Mouse (Mus musculus): ENCODE measurements around the gene Ppat. TPM values are rescaled to one million over a fixed set of nuclear protein-coding genes. Genes with fewer than 3 reads are reported as not detected.
"Not testable (repeated sequence)": the region's sequence is repeated elsewhere in the genome, so short reads cannot be mapped to it uniquely, and the experiment has no call there.

Ppat gene
- polyA plus RNA-seq, 1 experiment from 2014 or later, result 63.7 TPM

DNA sequence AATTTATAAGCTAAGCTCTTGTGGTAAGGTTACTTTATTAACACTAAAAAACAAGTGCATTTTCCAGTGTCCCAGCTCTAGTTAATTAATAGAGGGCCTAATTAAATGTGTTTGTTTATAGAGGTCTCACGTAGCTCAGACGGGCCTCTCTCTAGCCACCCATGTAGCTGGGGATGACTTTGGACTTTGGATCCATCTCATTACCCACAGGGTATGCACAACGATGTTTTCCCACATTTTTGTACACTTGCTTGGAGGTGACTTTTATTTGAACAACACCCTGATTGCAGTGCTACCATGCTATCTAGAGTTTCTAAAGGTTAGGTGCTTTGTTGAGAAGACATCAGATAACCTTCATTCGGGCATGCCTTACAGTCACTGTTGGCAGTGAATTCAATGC, 8.9 kb downstream of the Ppat start:
- 92% methylated on average over 4 of the region's 4 CpGs for WGBS
- H3K27me3 ChIP-seq (ENCODE audit: poor library complexity, severe bottlenecking), result no peaks in the 10 kb centered on the region
- DNase-seq (ENCODE audit: extremely low spot score, low spot score), result no peak
- peaks cover 71% of the 10 kb centered on the region for H3K36me3 ChIP-seq (replicated peaks)
- peaks cover 7% of the 10 kb centered on the region; the same call in 1 of the 2 replicates for H3K4me1 ChIP-seq
- peaks cover 20% of the 10 kb centered on the region for H3K9me3 ChIP-seq
- no peak overlapping the region for H3K27ac ChIP-seq
- H3K4me3 ChIP-seq, result no peak overlapping the region

- peaks cover 20% of the 10 kb centered on the region for H3K9me3 ChIP-seq
- H3K27ac ChIP-seq, result no peak overlapping the region
- no peak overlapping the region for H3K4me3 ChIP-seq
- no peak for DNase-seq (ENCODE audit: extremely low spot score, low spot score)
- peaks cover 66% of the 10 kb centered on the region for H3K36me3 ChIP-seq (replicated peaks)
- peaks cover 7% of the 10 kb centered on the region; the same call in 1 of the 2 replicates for H3K4me1 ChIP-seq
- no peaks in the 10 kb centered on the region for H3K27me3 ChIP-seq (ENCODE audit: poor library complexity, severe bottlenecking)
- WGBS, result 90% methylated on average over 4 of the region's 4 CpGs
These were observed 9.4 kb downstream of the Ppat start for GRCm38 (mm10) chr5:76941975-76942374.

DNA sequence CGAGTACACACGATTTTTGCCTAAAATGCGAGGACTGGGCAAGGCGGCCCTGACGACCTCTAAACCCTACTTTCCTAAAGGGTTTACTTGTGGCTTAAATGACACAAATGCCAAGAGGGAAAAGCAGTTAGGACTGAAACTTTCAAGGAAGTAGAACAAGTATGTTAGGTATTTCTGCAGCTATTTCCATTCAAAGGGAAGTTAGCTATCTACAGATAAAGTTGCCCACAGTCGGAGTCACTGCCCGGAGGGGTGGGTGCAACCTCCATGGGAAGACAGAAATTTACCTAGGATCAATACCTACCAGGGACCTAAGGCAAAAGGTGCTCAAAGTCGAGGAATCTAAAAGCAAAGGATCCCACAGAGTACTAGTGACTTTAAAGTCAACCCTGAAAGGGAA, 11.7 kb downstream of the Ppat start:
- H3K27ac ChIP-seq, result no peak overlapping the region
- 95% methylated on average over 8 of the region's 8 CpGs for WGBS
- DNase-seq (ENCODE audit: extremely low spot score, low spot score), result no peak
- H3K27me3 ChIP-seq (ENCODE audit: poor library complexity, severe bottlenecking), result no peaks in the 10 kb centered on the region
- H3K4me3 ChIP-seq, result no peak overlapping the region
- H3K36me3 ChIP-seq (replicated peaks), result peaks cover 49% of the 10 kb centered on the region
- peaks cover 20% of the 10 kb centered on the region for H3K9me3 ChIP-seq
- no peaks in the 10 kb centered on the region for H3K4me1 ChIP-seq

DNA sequence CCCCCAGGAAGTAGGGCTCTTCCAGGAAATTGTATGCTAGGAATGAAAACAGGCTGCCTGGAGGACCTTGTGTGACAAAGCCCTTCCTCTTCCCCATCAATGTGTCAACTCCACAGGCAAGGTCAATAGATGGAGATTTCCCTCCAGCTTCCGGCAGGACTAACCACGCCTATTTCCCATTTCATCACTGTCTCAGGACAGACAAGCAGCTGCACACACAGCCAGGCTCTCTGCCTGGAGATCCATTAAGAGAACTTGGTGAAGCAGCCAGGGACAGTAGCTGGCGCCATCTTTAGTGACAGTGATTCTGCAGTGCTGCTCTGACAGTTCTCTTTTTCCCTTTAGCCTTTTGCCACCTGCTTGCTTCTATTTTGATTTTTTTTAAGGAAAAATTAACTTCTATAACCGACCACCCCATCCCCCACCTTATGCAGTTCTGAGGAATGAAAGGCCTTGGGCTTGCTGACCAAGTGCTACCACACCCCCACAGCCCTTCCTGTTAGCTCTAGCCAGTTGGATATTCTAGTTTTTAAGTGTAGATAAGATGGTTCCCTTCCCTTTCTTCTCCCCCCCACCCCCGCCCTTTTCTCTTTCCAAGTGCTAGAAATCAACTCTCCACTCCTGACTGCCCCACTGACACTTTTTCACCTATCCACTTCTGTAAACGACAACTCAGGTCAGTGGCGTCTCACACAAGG, 22.0 kb downstream of the Ppat start:
- Histone ChIP-seq H3K36me3 (replicated peaks) (peaks cover 59% of the 10 kb centered on the region), H3K27ac (no peak overlapping the region), H3K27me3 (ENCODE audit: poor library complexity, severe bottlenecking) (no peaks in the 10 kb centered on the region), H3K4me1 (0 out of 2 replicates have a peak, but pooled peaks cover 2% of the 10 kb centered on the region), H3K9me3 (peaks cover 38% of the 10 kb centered on the region), H3K4me3 (no peak overlapping the region)
- DNase-seq (ENCODE audit: extremely low spot score, low spot score), result no peak
- WGBS, result 87% methylated on average over 7 of the region's 7 CpGs

GRCm38 (mm10) chr5:76928124-76928832, 23.1 kb downstream of the Ppat start:
- Histone ChIP-seq H3K4me3 (no peak overlapping the region), H3K27ac (no peak overlapping the region; the same call in 1 of the 2 replicates), H3K9me3 (peaks cover 38% of the 10 kb centered on the region), H3K36me3 (replicated peaks) (peaks cover 69% of the 10 kb centered on the region), H3K27me3 (ENCODE audit: poor library complexity, severe bottlenecking) (no peaks in the 10 kb centered on the region), H3K4me1 (0 out of 2 replicates have a peak, but pooled peaks cover 2% of the 10 kb centered on the region)
- no peak for DNase-seq (ENCODE audit: extremely low spot score, low spot score)
- WGBS, result 83% methylated on average over 16 of the region's 16 CpGs

GRCm38 (mm10) chr5:76924296-76924695, 27.1 kb downstream of the Ppat start:
- WGBS, result 76% methylated on average over 1 of the region's 1 CpGs
- Histone ChIP-seq H3K27ac (no peak overlapping the region), H3K36me3 (replicated peaks) (peaks cover 99% of the 10 kb centered on the region), H3K4me3 (no peak overlapping the region), H3K27me3 (ENCODE audit: poor library complexity, severe bottlenecking) (no peaks in the 10 kb centered on the region), H3K4me1 (0 out of 2 replicates have a peak, but pooled peaks cover 2% of the 10 kb centered on the region), H3K9me3 (peaks cover 30% of the 10 kb centered on the region)
- DNase-seq (ENCODE audit: extremely low spot score, low spot score), result no peak

- Histone ChIP-seq H3K4me3 (no peak overlapping the region), H3K4me1 (0 out of 2 replicates have a peak, but pooled peaks cover under 1% of the 10 kb centered on the region), H3K27me3 (ENCODE audit: poor library complexity, severe bottlenecking) (no peaks in the 10 kb centered on the region), H3K9me3 (peaks cover 25% of the 10 kb centered on the region), H3K27ac (no peak overlapping the region), H3K36me3 (replicated peaks) (peaks cover 100% of the 10 kb centered on the region)
- no peak for DNase-seq (ENCODE audit: extremely low spot score, low spot score)
- 95% methylated on average over 13 of the region's 13 CpGs for WGBS
These were observed 27.9 kb downstream of the Ppat start for GRCm38 (mm10) chr5:76923428-76923827.

GRCm38 (mm10) chr5:76922833-76923232, 28.5 kb downstream of the Ppat start:
- no peak overlapping the region for H3K4me3 ChIP-seq
- H3K27me3 ChIP-seq (ENCODE audit: poor library complexity, severe bottlenecking), result no peaks in the 10 kb centered on the region
- DNase-seq (ENCODE audit: extremely low spot score, low spot score), result no peak
- WGBS, result 91% methylated on average over 4 of the region's 4 CpGs
- H3K9me3 ChIP-seq, result peaks cover 19% of the 10 kb centered on the region
- H3K4me1 ChIP-seq, result no peaks in the 10 kb centered on the region
- no peak overlapping the region for H3K27ac ChIP-seq
- H3K36me3 ChIP-seq (replicated peaks), result peaks cover 100% of the 10 kb centered on the region

- not testable (repeated sequence) for H3K27me3 ChIP-seq (ENCODE audit: poor library complexity, severe bottlenecking); DNase-seq (ENCODE audit: extremely low spot score, low spot score); H3K9me3 ChIP-seq; H3K4me3 ChIP-seq; H3K27ac ChIP-seq; H3K4me1 ChIP-seq
- WGBS, result 89% methylated on average over 5 of the region's 5 CpGs
- H3K36me3 ChIP-seq (replicated peaks), result peaks cover 70% of the 10 kb centered on the region
These were observed 38.9 kb downstream of the Ppat start for GRCm38 (mm10) chr5:76912522-76912921.

DNA sequence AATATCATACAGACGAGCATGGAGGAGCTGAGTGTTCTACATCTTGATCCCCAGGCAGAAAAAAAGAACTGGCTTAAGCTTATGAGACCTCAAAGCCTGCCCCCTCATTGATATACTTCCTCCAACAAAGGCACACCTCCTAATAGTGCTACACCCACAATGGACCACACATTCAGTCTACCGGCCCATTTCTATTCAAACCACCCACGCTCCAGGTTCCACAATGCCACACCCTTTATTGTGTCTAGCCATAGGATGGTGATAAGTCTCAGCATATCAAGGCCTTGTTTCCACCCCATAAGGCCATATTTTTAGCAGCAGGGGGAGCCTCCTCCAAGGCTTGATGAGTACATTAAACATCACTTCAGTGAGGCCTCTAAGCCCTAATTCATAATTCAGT, 40.6 kb downstream of the Ppat start:
- H3K4me3 ChIP-seq, result no peak overlapping the region
- H3K36me3 ChIP-seq (replicated peaks), result peaks cover 54% of the 10 kb centered on the region
- H3K27me3 ChIP-seq (ENCODE audit: poor library complexity, severe bottlenecking), result no peaks in the 10 kb centered on the region
- no peak overlapping the region for H3K27ac ChIP-seq
- 88% methylated on average over 3 of the region's 3 CpGs for WGBS
- no peaks in the 10 kb centered on the region for H3K9me3 ChIP-seq
- peaks cover 6% of the 10 kb centered on the region for H3K4me1 ChIP-seq
- DNase-seq (ENCODE audit: extremely low spot score, low spot score), result no peak

- 42% methylated on average over 3 of the region's 3 CpGs for WGBS
- peak overlapping the region; percentile 91 for H3K27ac ChIP-seq
These were observed 45.3 kb downstream of the Ppat start for GRCm38 (mm10) chr5:76906155-76906499.

GRCm38 (mm10) chr5:76905405-76906154, 45.8 kb downstream of the Ppat start, which contains the start of gene Aasdh:
Gene Aasdh (minus strand): TSS chr5:76905514.
- WGBS, result under 1% methylated on average over 47 of the region's 47 CpGs

More at GRCm38 (mm10) chr5:76906155-76906499, 45.3 kb downstream of the Ppat start:
- Histone ChIP-seq H3K27me3 (ENCODE audit: poor library complexity, severe bottlenecking) (no peaks in the 10 kb centered on the region), H3K9me3 (no peaks in the 10 kb centered on the region), H3K4me3 (peak overlapping the region; percentile 79), H3K4me1 (peaks cover 13% of the 10 kb centered on the region), H3K36me3 (replicated peaks) (peaks cover 16% of the 10 kb centered on the region)
- no peak for DNase-seq (ENCODE audit: extremely low spot score, low spot score)

More at GRCm38 (mm10) chr5:76905405-76906154, 45.8 kb downstream of the Ppat start, which contains the start of gene Aasdh:
- Histone ChIP-seq H3K4me3 (peak within 1 kb of the TSS; percentile 79), H3K4me1 (peaks cover 13% of the 10 kb centered on the region), H3K36me3 (replicated peaks) (peaks cover 16% of the 10 kb centered on the region), H3K9me3 (no peaks in the 10 kb centered on the region), H3K27me3 (ENCODE audit: poor library complexity, severe bottlenecking) (no peaks in the 10 kb centered on the region), H3K27ac (peak within 1 kb of the TSS; percentile 91)
- DNase-seq (ENCODE audit: extremely low spot score, low spot score), result peak; percentile 99

All from forebrain, embryonic 10.5 days (tissue).